Mouse (Mus musculus) liver, postnatal 0 days (tissue): ENCODE data around the gene Tex12. TPM values are rescaled to one million over a fixed set of nuclear protein-coding genes. Genes with fewer than 3 reads are reported as not detected.
A peak's percentile ranks its signal among the peaks of the same experiment; 100 is the strongest.

Experiments used
- ATAC-seq: fragments of 200-750 bp; cut with Nextera tagmentation; 2 replicates; pipeline ENCODE4 v1.8.0; 2017; ENCODE audit warnings: mild to moderate bottlenecking, moderate library complexity
- DNase-seq: peaks from one replicate; pipeline ENCODE4 v3.0.0-alpha.2; 2016
- H3K27ac ChIP-seq: fragments of 300-500 bp; sonication (generic); 2 replicates; pipeline ENCODE4 v1.5.1; 2014; ENCODE audit warnings: antibody characterized with exemption, moderate library complexity, mild to moderate bottlenecking, low read depth
- H3K27me3 ChIP-seq: fragments of 300-500 bp; sonication (generic); 2 replicates; pipeline ENCODE4 v1.6.1; 2014; ENCODE audit warnings: low read length, control low read depth, mixed read lengths; ENCODE audit not compliant: insufficient read depth
- H3K36me3 ChIP-seq: fragments of 300-500 bp; sonication (generic); replicated peaks from 2 replicates; pipeline ENCODE4 v1.6.1; 2014; ENCODE audit warnings: mild to moderate bottlenecking, control low read depth, low read length, moderate library complexity, mixed read lengths; ENCODE audit not compliant: insufficient read depth
- H3K4me1 ChIP-seq: fragments of 300-500 bp; sonication (generic); 2 replicates; pipeline ENCODE4 v1.6.1; 2014; ENCODE audit warnings: antibody characterized with exemption, mild to moderate bottlenecking, control low read depth; ENCODE audit not compliant: insufficient read depth
- H3K4me2 ChIP-seq: fragments of 300-500 bp; sonication (generic); 2 replicates; pipeline ENCODE4 v1.6.1; 2014; ENCODE audit warnings: low read depth, mild to moderate bottlenecking, low read length, moderate library complexity, mixed read lengths
- H3K4me3 ChIP-seq: fragments of 300-500 bp; sonication (generic); 2 replicates; pipeline ENCODE4 v1.5.1; 2014; ENCODE audit warnings: low read depth, low read length
- H3K9ac ChIP-seq: fragments of 300-500 bp; sonication (generic); replicated peaks from 2 replicates; pipeline ENCODE4 v1.6.1; 2014; ENCODE audit warnings: mild to moderate bottlenecking, moderate library complexity
- H3K9me3 ChIP-seq: fragments of 300-500 bp; sonication (generic); 2 replicates; pipeline ENCODE4 v1.6.1; 2016; ENCODE audit warnings: mild to moderate bottlenecking, control low read depth, low read length, mixed read lengths
- CTCF ChIP-seq: sonication (generic); IDR thresholded peaks from 2 replicates; pipeline ENCODE4 v1.5.1; 2016; ENCODE audit warnings: antibody characterized with exemption, low read depth
- EP300 ChIP-seq: IDR thresholded peaks from 2 replicates; pipeline ENCODE4 v1.6.1; 2016; ENCODE audit warnings: antibody characterized with exemption, low read depth, mild to moderate bottlenecking
- WGBS: fragments of 180-500 bp; shearing (Covaris S2); extraction: QIAGEN DNeasy Blood & Tissue Kit; methylation state at CpG from one replicate; pipeline ENCODE4 v1.1.7; 2014; ENCODE audit not compliant: insufficient replicate concordance; 5-methylcytosine and 5-hydroxymethylcytosine counted together
- polyA plus RNA-seq: library from polyadenylated mRNA; unstranded; fragments of >200 nt; fragmentation: Nextera tagmentation; extraction: Ambion mirVana; gene quantifications from 2 replicates; pipeline ENCODE4 v1.2.1, GENCODE M21; 2015

Gene Tex12
- polyA plus RNA-seq, 1 experiment from 2014 or later = not detected

DNA sequence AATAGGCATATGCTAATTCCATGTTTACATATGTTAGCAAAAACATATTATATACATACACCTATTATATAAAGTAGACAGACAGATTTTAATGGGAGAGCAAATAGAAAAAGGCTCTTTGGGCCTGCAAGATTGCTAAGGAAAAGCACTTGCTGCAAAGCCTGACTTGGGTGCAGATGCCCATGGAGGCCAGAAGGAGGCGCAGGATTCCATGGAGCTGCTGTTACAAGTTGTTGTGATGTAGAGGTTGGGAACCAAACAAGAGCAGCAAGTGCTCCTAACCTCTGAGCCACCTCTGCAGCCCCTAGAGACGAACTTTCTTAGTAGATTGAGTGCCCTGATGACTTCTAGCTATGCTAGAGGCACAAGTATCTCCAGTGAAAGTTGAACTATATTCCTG lies 42.3 kb downstream of the Tex12 start:
- DNase-seq (peak; percentile 49), ATAC-seq (no peak)
- Histone ChIP-seq H3K4me3 (no peak overlapping the region), H3K9me3 (no peaks in the 10 kb centered on the region), H3K4me2 (no peak overlapping the region), H3K36me3 (peaks cover 14% of the 10 kb centered on the region), H3K9ac (no peak overlapping the region), H3K27me3 (no peaks in the 10 kb centered on the region), H3K4me1 (no peaks in the 10 kb centered on the region), H3K27ac (no peak overlapping the region)
- 27% methylated on average over 2 of the region's 2 CpGs for WGBS
- TF ChIP-seq EP300 (no peak), CTCF (peak; percentile 78)

- no peak for TF ChIP-seq EP300
- no peak for TF ChIP-seq CTCF
- WGBS = 62% methylated on average over 5 of the region's 5 CpGs
- Histone ChIP-seq H3K27ac (no peak overlapping the region), H3K27me3 (no peaks in the 10 kb centered on the region), H3K4me1 (no peaks in the 10 kb centered on the region), H3K9ac (no peak overlapping the region), H3K4me3 (no peak overlapping the region), H3K9me3 (no peaks in the 10 kb centered on the region), H3K4me2 (no peak overlapping the region), H3K36me3 (no peaks in the 10 kb centered on the region)
- ATAC-seq (no peak), DNase-seq (no peak)
Observed at GRCm38 (mm10) chr9:50515462-50515861, 45.7 kb downstream of the Tex12 start.

- H3K27ac ChIP-seq = peak overlapping the region; percentile 75
Observed at GRCm38 (mm10) chr9:50507570-50507969, 53.6 kb downstream of the Tex12 start.

More at GRCm38 (mm10) chr9:50507570-50507969, 53.6 kb downstream of the Tex12 start:
- 37% methylated on average over 7 of the region's 7 CpGs for WGBS
- ATAC-seq (peak; percentile 80), DNase-seq (peak; percentile 42)
- no peak for TF ChIP-seq CTCF
- TF ChIP-seq EP300 = no peak
- no peak overlapping the region; the same call in 1 of the 2 replicates for H3K4me2 ChIP-seq
- no peak overlapping the region for H3K4me3 ChIP-seq
- no peak overlapping the region for H3K9ac ChIP-seq
- H3K27me3 ChIP-seq = no peaks in the 10 kb centered on the region
- H3K4me1 ChIP-seq = peaks cover 15% of the 10 kb centered on the region
- H3K9me3 ChIP-seq = no peaks in the 10 kb centered on the region
- H3K36me3 ChIP-seq = no peaks in the 10 kb centered on the region

Other genes starting within 250 kb of the Tex12 start
- gene Rpl10-ps3, start 216.4 kb downstream of the Tex12 start, polyA plus RNA-seq = 185 and 194 TPM in 2 replicates
- gene Plet1, start 66.8 kb downstream of the Tex12 start, polyA plus RNA-seq = 0.71 and 1.0 TPM in 2 replicates
- 44.6 and 48.9 TPM in 2 replicates for gene Pts, start 32.6 kb downstream of the Tex12 start, polyA plus RNA-seq
- 19.1 and 19.8 TPM in 2 replicates for gene Il18, start 6.5 kb downstream of the Tex12 start, polyA plus RNA-seq
- 1.1 and 1.6 TPM in 2 replicates for gene Bco2, start 6.1 kb downstream of the Tex12 start, polyA plus RNA-seq
- gene Sdhd, start 42.5 kb upstream of the Tex12 start, polyA plus RNA-seq = 454 and 476 TPM in 2 replicates
- 198 and 212 TPM in 2 replicates for gene Timm8b, start 42.6 kb upstream of the Tex12 start, polyA plus RNA-seq
- gene Pih1d2, start 56.0 kb upstream of the Tex12 start, polyA plus RNA-seq = 0.51 and 0.73 TPM in 2 replicates
- 8.3 and 9.2 TPM in 2 replicates for gene Nkapd1, start 56.1 kb upstream of the Tex12 start, polyA plus RNA-seq
- gene Dlat, start 98.5 kb upstream of the Tex12 start, polyA plus RNA-seq = 25.5 and 26.1 TPM in 2 replicates
- 3.6 and 3.7 TPM in 2 replicates for gene Dixdc1, start 178.2 kb upstream of the Tex12 start, polyA plus RNA-seq
- 11.6 and 13.9 TPM in 2 replicates for gene 2310030G06Rik, start 185.2 kb upstream of the Tex12 start, polyA plus RNA-seq
- gene Cryab, start 190.0 kb upstream of the Tex12 start, polyA plus RNA-seq = 9.1 and 14.2 TPM in 2 replicates
- 0.86 and 1.2 TPM in 2 replicates for gene Hspb2, start 191.0 kb upstream of the Tex12 start, polyA plus RNA-seq
- 4.9 and 6.6 TPM in 2 replicates for gene Fdxacb1, start 206.9 kb upstream of the Tex12 start, polyA plus RNA-seq
- gene Alg9, start 213.7 kb upstream of the Tex12 start, polyA plus RNA-seq = 7.5 and 8.6 TPM in 2 replicates
- gene 1110032A03Rik, start 214.2 kb upstream of the Tex12 start, polyA plus RNA-seq = 34.6 and 36.2 TPM in 2 replicates